Mouse (Mus musculus): ENCODE measurements around the gene Fkbp5.

Gene Fkbp5

GRCm38 (mm10) chr17:28349264-28349880 lies 168.0 kb downstream of the Fkbp5 start:
- POLR2A ChIA-PET: interaction anchor here (0.6 to 45.8 kb wide), 18 partner anchors 8 to 200 kb away, joined by 3 to 990 read pairs (median 8); partner anchors contain the start of genes Rpl10a (in 2 of the 4), Fance (in 1 of the 4), Tulp1 (in 1 of the 4) and Zfp523 (in 1 of the 4)
- CTCF ChIA-PET: interaction anchor here in 3 of 4 experiments (0.5 to 2.9 kb wide), 11 partner anchors 8 to 176 kb away, joined by 3 to 11 read pairs (median 4); no protein-coding TSS in a partner anchor

Data from embryonic stem cell, embryonic (primary cell).